Mouse (Mus musculus) kidney, postnatal 4 days (tissue): ENCODE results near the gene Lin37.

Experiments
- DNase-seq, 2 experiments: peaks; one replicate each; pipeline ENCODE4 v3.0.0; 2021; ENCODE audit warnings: mixed read lengths in 2 of 2

The Lin37 gene

DNA sequence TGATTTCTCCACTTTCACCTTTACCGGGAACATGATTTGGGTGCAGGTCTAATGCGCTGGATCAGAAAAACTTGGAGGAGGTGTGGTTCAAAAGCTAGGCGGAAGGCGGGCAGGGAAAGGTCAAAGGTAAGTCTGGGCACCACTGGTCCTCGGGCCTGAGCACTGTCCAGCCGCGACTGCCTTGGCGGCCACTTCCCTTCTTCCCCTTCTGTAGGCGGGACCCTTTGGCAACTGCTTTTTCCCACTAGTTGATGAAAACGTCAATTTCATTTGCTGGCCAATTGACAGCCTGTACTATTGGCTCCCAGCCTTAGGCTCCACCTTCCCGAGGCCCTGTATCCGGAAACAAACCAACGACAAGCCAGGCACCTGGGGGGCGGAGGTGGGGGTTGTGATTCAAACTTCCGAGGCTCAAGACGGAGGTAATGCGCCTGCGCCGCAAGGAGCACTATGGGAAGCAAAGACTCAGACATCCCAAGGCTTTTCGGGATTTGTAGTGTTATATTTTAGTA lies at the start of gene Lin37:
TSS of gene Lin37 (minus strand) at position 396 of the 512 bp plus-strand sequence.
- DNase-seq: peak; percentile 96 to 98

DNA sequence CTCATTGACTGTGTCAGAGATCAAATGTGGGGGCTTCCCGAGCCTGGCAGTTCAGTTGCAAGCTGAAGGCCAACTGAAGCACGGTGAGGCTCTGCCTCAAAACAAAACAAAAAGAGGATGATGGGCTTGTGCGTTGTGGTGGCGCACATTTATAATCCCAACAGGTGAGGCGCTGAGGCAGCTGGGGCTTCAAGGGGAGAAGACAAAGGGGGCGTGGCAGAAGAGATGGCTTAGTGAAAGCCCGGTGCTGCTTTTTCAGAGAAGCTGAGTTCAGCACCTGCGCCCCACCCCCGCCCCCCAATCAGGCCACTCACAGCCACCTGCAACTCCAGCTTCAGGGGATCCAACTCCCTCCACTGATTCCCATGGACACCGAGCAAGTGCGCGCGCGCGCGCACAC lies 48.8 kb upstream of the Lin37 start:
- no peak for DNase-seq

DNA sequence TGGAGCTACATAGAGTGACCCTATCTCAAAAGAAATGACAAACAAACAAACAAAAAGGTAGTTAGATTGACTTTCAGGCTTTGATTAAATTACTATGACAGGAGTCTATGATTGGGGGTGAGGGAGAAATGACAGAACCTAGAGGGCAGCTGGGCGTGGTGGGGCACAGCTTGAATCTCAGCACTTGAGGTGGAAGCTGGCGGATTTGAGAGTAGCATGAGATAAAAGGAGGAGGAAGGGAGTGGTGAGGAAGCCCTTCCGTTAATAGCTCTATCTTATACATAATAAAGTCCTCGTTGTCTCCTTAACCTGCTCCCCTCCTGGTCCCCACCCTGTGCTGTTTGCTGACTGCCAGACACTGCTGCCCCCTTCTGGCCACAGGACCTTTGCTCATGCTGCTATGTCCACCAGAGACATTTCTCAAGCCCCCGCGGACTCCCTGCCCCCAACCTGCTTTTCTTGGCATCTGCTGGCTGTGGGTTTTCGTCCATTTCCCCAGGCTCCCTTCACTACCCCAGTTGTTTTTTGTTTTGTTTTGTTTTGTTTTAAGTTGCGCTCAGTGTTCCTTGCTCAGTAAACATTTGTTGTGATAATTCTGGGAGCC lies 48.2 kb upstream of the Lin37 start:
- peak; percentile 79 to 84 for DNase-seq

DNA sequence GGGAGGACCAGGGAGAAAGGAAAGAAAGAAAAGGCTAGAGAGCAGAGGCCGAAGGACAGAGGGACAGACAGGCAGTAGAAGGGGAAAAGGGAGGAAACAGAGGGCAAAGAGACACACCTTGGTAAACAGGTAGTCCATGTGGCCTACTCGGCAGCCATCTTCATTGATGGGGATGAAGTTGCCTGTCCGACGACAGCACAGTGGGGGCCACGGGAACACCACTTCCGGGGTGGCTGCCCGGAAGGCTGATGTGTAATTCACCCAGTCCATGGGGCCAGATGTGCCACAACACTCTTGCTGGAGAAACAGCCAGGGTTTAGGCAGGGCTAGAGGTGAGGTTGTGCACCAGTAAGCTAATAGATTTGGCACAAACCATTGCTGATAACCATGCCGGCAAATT lies 45.3 kb upstream of the Lin37 start:
- no peak for DNase-seq

DNA sequence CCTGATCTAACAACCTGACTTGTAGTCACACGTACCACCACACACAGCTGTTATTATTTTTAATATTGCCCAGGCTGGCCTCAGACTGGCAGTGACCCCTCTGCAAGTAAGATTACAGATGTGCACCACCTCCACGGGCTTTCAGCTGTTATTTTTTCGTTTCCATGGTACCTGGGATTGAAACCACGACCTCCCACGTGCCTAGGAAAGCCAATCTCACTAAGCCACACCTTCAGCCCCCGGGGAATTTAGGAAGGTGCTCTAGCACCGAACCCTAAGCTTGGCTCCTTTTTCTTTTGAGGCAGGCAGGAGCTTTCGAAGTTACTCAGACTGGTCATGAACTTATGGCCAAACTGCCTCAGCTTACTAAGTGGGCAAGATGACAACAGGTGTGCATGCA lies 44.8 kb upstream of the Lin37 start:
- DNase-seq: no peak

DNA sequence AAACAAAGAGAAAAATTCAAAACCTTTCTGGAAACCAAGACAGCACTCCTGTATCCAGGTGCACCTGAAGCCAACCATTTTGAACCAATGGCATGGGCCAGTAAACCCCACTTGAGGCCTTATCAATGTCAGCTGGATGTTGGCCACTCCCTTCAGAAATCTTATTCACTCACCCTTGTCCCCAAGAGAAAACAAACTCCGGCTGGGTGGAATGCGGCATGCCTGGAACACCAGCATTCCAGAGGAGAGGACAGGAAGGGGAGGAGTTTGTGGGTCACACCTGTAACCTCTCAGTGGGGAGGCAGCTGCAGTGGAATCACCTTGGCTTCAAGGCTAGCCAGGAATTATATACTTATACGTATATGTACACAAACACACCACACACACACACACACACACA lies 42.9 kb upstream of the Lin37 start:
- DNase-seq: peak; percentile 63 to 74

DNA sequence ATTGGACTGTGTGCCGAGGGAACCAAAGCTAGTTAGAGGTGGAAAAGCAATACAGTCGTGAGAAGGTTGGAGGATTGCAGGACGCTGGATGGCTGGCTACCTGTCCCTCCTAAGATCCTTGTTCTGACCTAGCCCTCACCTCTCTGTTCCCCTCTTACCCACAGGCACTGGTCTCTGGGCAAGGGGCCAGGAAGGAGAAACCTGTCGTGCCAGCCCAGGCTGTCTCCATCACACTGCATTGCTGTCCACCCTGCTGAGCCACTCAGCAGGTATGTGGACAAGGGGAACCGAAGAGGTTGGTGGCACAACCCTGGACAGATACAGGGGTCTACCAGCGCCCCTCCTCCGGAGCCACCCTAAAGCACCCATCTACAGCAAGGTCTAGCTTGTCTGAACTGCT lies 41.0 kb upstream of the Lin37 start:
- DNase-seq: peak in 1 of 2 experiments; percentile 51

DNA sequence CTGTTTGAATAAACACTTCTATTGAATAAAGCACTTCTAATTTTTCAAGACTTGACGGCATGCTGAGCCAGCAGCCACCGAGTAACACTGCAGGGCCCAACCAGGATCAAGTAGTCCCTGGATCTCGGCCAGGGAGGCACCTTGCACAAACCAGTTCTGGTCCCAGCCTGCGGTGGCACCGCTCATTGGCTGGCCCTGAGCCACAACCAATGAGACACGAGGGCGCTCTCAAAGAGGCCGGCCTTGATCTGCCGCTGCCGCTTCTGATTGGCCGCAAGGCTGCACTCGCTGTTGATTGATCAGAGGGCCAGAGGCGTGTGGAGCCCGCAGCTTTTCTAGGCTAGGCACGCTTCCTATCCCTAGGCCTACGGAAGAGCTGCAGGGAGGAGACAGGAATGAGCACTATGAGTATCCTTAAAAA lies 40.3 kb upstream of the Lin37 start:
- peak; percentile 92 to 96 for DNase-seq

DNA sequence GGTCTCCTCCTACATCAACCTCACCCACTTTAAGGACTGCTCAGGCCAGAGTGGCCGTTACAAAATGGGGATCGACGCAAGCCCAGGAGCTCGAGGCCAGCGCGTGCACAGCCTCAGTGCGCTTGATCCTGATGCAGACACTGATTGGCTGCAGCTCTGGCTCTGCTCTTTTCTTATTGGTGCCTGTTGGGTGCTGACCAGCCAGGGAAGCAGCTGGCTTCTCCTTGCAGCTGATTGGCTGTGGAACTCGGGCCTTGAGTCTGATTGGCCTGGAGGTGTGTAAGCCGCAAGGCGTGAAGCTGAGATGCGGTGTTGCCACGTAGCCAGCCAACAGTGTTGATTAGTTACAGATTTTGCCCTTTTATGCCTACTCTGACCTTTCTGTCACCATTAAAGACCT lies 39.1 kb upstream of the Lin37 start, which contains the start of gene Zbtb32:
TSS of gene Zbtb32 (minus strand) at position 124 of the 400 bp plus-strand sequence.
- DNase-seq: no peak

DNA sequence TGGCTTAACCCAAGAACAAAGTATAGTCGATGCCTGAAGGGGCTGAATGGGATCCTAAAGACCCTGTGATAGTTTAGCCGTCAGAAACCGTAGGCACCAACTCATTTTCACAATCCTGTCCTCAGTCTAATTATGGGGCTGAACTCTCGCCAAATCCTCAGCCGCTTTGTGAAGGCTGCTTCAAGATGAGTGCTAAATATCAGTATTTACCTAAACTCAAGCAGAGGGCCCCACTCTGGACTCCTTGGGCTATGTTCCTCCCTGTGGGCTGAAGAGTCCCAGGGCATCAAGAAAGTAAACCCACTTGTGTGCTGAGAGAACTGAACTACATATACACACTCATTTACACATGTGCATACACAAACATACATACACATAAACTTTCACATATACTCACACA lies 37.2 kb upstream of the Lin37 start:
- DNase-seq: no peak

DNA sequence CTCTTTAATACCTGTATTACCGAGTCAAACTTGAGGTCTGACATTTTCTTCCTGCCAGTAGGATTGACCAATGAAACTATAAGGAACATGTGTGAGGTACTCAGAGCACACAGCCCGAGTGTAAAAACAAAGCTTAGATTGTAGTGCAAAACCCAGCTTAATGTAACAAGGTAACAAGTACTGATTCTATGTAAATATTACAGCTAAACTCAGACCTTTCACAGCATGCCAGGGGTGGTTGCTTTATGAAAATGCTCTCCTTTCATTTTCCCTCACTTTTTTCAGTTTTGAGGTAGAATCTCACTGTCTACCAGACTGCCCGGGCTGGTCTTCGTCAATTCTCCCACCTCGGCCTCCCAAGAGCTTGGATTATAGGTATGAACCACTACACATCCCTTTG lies 36.5 kb upstream of the Lin37 start:
- DNase-seq: no peak

DNA sequence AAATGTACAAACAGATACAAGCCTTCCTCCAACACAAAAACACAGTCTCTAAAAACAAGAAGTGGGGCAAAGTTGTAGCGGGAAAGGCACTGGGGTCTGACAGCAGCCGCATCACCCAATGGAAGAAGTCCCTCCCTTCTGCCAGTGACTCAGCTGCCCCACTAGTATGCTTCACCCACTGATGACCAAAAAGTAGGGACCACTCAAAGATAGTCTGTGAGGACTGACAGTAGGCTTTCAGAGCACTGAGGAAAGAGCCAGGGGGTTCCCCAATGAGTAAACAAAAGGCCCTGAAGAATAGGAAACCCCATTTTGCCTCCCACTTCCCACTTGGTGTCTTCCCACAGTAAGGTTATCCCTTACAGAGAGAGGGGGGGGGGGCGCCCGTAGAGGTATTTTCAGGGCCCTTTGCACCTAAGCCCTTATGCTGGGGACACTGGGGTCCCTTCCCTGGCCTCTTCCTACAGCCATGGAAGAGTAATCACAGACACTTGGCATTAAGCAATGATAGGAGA lies 34.9 kb upstream of the Lin37 start:
- no peak for DNase-seq

DNA sequence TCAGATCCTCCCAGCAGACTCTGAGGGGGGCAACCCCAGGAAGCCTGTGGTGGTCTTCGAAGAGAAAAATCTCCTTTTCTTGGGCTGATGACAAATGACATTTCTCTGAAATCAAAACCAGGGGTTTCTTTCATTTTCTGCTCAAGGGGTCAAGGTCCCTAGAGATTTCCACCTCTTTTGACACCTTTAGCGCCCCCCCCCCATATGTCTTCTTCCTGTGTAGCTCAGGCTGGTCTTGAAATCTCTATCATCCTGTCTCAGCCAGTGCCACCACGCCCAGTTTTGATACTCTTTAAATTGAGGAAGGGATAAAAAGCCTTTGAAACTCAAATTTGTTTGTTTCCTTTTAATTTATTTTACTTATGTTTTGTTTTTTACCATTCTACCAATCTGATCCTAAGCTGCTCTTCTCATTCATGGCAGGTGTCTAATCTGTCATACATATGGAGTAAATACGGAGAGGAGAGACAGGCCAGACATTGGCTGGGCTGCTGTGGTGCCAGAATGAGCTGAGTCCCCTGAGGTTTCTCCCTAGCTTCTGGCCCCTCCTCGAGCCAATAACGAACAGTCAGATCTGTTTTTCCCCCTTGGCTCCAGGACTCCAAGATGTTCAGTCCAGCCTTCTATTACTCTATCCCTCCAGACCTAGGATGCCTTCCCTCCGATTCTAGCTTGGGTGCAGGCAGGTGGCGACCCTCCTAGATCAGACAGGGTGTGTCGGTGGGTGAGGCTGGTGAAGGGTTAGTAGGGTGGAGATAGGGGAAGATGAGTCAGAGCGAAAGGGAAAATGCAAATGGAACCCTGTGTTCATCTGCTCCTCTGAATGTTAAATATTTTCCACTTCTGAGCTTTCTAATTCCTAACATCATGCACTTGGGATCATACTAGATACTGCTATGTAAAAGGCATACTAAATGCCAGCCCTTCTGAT lies 34.2 kb upstream of the Lin37 start:
- DNase-seq: no peak

DNA sequence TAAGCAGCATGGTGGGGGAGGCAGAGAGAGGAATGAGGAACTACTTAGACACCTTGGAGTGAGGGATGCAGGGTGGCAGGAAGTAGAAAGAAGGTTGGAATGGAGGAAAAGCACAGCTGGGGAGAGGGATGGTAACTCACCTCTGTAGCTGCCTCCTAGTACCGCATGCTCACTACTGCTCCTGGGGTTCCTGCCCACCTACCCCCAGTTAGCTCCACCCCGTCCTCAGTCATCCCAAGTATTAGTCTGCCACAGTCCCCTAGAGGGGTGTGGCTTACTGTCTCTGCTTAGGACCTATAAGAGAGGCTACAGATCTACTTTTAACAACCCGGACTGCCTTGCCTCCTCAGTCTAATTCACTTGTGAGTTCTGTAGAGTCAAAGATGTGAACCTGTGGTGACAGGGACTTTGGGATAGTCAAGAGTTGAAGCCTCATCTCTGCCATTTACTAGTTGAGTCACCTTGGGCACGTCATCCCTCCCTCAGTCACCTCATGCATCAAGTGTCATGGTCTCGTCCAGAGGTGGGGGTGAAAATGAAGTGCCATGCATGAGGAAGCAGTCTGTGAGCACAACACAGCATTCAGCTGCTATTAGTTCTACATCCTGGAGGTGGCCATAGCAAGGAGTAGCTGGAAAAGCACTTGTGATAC lies 33.3 kb upstream of the Lin37 start:
- no peak for DNase-seq

DNA sequence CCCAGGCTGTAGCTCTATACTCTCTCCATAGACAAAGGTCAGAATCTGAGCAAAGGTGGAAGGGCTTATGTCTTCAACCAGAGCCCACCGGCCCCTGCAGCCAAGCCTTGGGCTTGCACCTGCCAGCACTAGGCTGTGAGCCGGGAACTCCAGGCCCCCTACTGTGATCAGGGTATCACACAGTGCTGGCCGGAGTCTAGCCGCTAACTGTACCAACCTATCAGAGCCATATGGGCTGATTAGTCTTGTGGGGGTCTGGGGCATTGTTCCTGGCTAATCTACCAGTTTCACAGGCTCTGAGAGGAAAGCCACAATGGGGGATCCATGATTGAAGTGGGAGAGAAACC lies 31.9 kb upstream of the Lin37 start:
- no peak for DNase-seq

DNA sequence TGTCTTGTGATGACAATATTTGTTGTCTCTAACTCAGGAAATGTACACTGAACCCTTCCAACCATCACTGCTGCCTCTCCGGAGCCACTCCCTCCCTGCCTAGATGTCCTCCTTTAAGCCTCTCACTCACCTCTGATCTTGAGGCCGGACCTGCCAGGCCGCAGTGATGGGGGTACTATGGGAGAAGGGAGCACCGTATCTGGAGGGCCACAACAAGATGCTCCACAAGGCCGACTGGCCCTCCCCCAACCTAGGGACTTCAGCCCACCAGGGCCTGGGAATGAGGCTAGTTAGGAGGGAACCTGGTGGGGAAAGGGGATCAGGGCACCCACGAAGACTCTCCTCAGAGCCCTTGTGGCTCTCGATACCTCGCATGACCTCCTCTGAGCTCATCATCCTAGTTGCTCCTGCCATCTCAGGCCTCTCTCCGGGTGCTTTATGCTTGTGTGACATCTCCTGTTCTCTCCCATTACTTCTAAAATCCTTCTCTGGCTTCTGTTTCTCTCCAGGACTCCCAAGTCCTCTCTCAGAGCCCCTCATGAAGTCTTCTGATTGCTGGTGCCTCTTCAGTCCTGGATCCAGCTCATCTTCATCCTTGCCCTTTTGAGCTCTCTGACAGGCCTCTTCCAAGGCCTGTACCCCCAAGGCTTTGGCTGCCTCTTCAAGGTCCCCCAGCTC lies 31.4 kb upstream of the Lin37 start:
- DNase-seq: no peak

DNA sequence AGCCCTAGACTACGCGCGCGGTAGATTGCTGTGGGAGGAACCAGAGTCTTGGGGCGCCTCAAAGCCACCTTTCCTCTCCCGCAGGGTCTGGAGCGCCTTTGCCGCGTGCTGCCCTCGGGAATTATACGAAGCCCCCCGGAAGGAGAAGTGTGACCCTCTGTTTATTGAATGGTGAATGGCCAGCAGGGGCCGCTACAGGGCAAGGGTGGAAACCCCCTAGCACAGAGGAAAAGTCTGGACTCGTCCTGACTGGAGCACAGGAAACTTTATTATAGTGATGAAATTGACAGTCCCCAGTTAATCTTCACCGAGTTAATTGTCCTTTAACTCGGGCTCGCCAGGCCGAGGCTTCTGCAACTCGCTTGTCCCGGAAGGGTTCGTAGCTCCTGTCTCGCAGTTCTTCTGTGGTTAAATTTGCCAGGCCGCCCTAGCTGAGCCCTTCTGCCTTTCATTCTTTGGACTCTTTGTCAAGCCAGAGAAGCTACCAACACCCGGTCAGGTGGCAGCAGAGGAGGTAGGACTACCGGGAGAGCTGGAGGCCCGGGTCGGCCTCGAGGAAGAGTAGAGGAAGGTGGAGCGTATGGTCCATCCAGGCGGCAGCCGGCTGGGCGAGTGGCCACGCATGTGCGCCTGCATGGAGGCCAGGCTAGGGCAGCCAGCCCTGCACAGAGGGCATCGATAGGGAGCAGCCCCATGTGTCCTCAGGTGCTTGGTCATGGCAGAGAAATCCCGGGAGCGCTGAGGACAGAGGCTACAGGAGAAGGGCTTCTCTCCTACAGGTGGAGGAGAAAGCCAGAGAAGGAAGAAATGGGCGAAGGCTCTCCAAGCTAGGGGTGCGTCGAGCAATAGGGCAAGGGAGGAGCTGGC lies 30.0 kb upstream of the Lin37 start:
- DNase-seq: peak; percentile 95

DNA sequence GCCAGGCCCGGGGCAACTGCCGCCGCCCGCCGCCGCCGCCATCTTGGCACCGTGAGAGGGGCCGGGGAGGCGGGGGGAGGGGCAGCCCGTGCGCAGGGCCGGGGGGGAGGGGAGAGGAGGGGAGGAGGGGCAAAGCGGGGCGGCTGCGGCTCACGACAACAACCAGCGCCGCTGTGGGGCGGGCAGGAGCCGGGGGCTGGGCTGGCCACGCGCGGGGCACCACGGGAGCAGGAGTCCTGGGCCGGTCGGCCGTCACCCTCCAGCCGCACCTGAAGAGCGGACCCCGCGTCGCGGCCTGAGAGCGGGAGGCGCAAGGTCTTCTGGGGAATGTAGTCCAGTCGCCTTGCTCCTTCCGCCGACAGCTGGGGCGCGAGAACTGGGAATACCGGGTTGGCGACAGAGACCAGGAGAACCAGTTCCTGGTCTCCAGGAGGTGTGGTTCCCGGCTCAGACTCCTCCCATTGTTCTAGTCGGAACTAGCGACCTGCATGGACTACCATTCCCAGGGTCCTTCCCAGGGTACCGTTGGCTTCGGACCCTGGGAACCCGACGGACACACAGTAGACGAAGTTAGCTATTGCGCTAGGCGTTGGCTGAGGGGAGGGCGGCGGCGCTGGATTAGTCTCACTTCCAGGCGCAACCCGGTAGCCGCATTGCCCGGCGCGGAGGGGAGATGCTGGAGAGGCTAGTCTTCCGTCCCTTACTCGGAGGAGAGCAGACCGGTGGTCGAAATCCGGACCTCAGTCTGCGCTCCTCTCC lies 29.2 kb upstream of the Lin37 start, which contains the start of gene Kmt2b:
TSS of gene Kmt2b (minus strand) at position 51 of the 759 bp plus-strand sequence.
- DNase-seq: peak; percentile 95 to 98

DNA sequence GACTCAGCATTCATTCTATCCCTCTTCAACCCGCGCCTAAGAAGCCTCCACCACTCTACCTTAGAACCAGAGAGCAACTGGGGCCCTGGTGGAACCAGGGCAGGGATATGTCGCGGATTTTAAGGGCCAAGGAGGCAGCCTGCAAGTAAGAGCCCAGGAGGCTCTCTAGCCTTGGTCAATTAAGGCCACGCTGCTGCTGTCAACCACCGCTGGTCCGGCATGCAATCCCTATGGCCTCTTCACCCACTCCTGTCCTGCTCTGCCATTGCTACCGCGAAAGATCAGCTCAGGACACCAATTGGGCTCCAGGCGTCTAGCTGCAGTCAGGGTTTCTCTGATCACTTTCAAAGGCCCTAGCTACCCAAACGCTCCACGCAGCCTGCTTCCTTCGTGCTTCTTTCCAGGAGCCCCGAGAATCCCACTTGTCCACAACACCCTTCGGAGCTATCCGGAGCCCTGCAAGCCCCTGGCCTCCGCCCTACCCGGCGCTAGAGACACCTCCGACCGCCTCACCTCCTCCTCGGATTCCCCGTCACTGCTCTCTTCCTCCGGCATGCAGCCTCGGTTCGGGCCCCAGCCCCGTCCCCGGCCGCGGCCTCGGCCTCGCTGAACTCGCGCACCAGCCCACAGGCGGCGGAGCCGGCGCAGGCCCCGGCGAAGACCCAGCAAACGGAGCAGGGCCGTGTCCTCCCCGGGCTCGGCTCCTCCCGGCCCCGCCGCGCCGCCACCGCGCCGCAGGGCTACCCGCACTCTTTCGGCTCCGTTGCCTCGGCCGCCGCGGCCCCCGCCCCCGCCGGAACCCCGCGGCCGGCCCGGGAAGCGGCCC lies 28.4 kb upstream of the Lin37 start:
- peak; percentile 60 to 74 for DNase-seq
